Mouse (Mus musculus): ENCODE data around the gene Gm7879.
"Not testable (repeated sequence)": the region's sequence is repeated elsewhere in the genome, so short reads cannot be mapped to it uniquely, and the experiment has no call there.

Gene Gm7879

DNA sequence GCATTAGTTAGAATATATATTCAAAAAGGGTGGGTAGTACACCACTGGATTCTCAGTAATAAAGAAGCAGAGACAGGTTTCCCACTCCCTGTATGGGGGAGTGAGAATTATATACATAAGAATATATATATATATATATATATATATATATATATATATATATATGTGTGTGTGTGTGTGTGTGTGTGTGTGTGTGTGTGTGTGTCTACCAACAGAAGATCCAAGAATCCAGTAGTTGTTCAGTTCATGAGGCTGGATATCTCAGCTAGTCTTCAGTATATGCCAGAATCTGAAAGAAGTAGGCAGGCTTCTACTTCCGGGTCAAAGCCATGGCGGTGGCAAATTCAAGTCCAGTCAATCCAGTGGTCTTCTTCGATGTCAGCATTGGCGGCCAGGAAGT is at the start of gene Gm7879:
Gene Gm7879, plus strand, starts transcription at position 301 of the 400 bp plus-strand sequence.
- not testable (repeated sequence) for DNase-seq

DNA sequence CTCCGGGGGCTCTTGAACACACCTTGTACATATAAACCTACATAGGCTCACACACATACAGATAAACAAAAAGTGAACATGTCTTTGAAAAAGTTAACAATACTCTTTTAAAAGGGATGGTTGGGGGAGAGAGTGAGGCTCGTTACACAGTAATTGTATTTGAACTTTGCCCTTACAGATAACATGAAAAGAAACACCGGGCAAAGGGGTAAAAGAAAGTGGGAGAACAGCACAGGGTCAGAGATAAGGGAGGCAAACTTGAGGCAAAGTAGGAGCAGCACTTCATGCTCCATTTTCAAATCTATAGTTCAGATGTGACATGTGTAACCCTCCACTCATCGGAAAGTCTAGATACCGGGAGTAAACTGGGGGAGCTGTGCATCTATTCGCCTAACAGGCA is 49.3 kb upstream of the Gm7879 start:
- no peak for DNase-seq

DNA sequence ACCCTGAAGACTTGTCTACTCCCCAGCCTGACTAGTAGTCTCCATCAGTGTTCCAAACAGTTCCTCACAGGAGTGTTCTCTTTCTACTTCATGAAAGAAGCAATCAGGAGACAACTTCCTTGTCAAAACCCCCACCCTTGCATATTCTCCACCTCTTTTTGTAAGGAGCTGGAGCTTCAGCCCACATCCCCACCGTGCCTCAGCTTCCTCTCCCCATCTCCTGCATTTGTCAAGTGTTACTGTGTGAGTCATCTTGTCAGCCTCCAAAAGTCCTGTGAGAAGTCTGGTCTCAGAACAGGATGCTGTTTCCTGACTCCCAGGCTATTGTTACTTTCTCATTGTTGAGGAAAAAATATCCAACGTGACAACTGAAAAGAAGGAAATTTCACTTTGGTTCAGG is 47.6 kb upstream of the Gm7879 start:
- DNase-seq = no peak

DNA sequence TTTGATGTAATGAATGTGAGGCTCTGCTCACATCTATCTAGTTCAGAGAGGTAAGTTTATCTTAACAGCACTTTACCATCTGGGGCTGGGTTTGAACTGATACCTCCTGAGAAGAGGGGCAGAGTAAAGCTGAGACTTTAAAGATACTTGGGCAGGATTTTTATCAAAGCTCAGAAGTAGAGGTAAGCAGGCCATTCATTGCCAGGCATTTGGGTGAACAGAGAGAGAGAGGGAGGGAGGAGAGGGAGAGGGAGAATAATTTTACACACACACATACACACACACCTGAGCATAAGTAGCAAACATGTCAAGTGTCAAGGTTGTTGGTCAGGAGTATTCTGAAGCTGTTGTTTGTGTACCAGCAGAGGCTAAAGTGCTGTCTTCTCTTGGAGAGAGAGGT is 44.7 kb upstream of the Gm7879 start, which contains the start of gene Cd38:
Gene Cd38, plus strand, starts transcription at position 301 of the 400 bp plus-strand sequence.
- no peak for DNase-seq

DNA sequence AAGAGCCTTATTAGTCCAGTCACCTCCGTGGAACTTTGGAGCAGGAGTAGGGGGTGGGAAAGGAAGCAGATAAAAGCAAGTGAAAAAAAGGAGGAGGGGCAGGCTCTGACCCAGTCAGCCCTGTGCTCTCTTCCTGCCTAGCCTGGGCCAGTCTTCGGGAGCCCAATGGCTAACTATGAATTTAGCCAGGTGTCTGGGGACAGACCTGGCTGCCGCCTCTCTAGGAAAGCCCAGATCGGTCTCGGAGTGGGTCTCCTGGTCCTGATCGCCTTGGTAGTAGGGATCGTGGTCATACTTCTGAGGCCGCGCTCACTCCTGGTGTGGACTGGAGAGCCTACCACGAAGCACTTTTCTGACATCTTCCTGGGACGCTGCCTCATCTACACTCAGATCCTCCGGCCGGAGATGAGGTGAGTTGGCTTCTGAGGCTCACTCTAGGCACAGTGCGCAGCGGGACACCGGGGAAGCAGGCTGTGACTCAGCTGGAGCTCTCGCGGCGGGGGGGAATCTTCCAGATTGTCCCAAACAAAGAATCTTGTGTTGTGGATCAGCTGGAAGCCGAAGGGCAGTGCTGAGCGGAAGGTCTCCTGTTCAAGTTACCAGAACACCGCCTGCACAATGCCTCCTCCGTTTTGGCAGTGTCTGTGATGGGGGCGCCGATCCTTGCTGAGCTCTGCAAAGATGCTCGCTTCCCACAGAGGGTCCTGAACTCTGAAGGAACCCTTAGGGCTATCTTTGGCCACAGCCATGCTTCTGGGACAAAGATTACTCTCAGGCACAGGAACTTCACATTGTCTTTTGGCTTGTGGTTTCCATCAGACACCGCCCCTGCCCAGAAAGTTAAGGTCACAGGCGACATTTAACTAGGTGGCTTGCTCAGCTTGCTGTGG is 44.0 kb upstream of the Gm7879 start:
- DNase-seq = peak; percentile 9 to 11

DNA sequence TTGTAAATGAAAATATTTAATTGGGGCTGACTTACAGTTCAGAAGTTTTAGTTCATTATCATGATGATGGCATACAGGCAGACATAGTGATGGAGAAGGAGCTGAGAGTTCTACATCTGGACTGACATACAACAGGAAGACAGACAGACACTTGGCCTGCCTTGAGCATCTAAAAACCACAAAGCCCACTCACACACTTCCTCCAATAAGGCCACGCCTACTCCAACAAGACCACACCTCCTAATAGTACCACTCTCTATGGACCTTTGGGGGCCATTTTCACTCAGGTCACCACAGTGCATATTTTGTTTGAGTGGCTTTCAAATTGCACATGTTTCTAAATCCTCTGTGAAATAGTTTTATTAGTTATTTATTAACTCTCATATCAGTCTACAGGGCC is 41.1 kb upstream of the Gm7879 start:
- no peak for DNase-seq

DNA sequence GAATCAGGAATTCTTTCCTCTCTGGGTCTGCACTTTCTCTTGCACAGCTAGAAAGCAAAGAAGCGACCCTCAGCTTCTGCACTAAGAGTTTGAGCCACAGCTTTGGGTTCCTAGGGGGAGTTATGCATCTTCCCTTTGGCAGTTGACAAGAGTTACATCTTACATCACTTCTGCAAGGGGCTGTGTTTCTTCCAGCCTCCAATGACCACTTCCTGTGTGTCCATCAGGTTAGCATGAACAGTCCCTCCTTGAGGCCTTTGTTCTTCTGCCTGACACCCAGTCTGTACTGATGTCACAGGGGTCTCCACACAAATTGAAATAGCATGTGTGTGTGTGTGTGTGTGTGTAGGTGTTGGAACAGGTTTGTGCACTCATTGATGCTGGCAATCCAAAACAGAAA is 40.3 kb upstream of the Gm7879 start:
- DNase-seq = no peak

DNA sequence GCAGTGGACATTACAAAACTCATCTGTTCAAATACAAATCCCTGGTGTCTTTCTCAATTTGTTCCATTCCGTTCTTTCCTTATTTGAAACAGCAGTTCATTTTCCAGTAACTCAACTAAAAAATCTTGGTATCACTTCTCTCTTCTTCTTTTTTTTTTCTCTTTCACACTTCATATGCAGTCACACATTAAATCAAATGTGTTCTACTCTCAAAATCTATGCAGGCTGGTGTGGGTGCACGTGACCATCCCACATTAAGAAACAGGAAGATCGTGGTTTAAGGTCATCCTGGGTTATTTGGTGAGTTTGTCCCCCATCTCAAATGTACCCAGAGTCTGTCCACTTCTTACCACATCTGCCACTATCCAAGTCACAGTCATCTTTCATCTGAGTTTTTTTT is 30.9 kb upstream of the Gm7879 start:
- no peak for DNase-seq

DNA sequence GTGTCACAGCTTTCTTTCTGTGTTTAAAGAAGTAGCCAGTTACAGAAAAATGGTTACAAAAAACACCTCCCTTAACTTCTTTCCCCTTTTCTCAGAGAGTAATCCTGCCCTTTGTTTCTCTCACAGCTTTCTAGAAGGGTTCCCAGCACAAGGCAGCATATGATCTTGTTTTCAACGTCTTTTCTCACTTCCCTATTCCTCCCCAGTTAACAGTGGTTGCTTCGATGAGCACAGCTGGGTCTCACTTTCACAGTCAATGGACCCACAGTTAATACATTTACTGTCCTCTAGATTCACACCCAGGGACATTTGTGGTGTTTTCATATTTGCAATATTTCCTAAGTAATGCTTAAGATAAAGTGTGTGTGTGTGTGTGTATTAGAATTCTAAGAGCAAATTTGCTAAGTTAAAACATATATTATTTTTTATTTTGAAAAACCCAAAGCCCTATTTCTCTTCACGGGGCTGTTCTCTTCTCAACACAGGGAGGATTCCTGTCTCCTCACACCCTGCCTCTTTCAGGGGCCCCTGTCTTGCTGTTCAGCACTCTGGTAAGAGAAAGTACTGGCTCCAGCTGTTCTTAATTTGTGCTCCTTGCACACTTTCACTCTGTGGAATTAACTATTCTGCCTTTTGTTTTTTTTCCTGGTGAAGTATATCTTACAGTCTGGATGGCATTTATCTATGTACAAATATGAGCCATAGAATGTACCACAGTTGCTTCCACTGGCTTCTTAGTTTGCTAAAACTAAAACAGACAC is 27.7 kb upstream of the Gm7879 start:
- no peak for DNase-seq

DNA sequence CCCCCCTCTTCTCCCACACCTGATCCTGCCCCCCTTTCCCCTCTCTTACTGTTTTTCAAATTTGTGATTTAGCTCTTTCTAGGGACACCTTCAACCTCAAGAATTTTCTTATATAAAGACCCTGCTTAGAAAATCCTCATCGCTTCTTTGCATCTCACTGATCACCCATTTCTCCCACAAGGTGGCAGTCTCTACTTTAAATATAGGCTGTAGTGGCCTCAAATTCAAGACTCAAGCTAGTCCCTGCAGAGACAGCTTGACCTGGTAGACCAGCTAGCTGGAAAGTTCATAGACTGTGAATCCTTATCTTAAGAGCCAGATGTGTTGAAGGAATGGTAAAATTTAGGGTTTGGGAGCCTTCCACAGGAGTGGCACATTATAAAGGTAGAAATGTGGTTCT is 20.6 kb upstream of the Gm7879 start:
- no peak for DNase-seq

DNA sequence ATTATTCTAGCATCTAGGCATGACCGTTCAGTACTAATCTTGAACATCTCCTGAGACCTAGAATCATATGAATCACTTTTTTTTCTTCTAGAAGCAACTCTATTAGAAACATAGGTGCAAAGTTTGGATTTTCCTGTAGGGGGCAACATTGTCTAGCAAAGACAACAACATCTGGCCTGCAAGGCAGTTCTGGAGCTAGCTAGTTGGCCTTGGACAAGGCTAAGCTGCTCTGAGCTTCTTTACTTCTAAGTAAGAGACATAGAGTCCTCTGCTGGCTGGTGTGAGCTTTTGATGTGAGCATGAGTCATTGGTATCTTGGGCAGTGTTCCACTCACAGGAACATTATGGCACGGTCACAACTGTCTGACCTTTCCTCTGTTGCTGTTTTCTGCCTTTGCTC is 18.8 kb upstream of the Gm7879 start:
- DNase-seq = peak; percentile 6 to 8

DNA sequence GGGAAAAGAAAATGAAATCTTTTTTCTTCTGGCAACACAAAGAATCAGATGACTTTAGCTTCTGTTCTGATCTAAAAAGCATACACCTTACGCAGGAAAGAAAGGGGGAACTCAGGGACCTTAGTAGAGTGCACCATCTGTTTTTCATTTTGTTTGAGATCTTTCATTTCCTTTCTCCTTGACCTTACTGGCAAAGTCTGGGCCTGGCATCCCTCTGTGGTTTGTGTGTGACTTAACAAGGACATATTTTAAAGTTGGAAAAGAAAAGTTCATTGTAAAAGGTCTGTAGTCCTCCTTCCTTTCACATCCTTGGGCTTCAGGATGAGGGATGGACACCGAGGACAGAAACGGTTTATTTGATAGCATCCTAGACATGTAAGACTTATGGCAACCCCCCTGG is 17.0 kb upstream of the Gm7879 start:
- DNase-seq = no peak

DNA sequence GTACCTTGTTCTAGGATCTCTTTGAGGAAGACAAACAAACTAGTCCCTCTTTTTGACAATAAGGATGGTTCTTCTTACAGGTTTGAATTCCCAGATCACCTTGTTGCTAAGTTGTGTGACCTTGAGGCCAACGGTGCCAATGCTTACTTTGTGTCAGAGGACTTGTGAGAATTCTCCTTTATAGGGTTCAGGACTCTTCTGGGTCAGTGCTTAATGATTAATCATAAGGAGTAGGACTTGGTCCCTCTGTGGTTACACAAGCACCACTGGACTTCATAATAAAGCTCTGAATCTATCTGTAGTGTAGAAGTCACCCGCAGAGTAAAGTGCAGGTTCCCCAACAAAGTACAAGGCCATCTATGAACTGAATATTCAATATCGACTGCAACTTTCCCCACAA is 8.3 kb upstream of the Gm7879 start:
- no peak for DNase-seq

DNA sequence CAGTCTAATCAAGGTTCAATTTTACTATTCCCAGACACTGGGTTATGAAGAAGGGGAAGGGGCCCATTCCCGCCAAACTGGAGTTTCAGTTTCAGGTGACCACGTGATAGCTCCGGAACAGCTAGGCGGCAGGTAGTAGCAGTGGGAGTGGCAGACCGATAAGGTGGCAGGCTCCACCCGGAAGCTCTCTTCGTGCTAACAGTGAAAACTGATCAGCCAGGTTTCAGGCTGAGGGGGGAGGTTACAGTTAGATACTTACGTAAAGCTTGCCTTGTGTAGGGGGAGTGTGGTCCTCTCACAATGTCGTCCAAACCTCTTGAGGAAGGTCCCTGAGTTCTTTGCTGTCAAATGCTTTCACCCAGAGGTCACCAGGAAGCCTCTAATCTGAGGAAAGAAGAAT is 3.7 kb upstream of the Gm7879 start:
- no peak for DNase-seq

DNA sequence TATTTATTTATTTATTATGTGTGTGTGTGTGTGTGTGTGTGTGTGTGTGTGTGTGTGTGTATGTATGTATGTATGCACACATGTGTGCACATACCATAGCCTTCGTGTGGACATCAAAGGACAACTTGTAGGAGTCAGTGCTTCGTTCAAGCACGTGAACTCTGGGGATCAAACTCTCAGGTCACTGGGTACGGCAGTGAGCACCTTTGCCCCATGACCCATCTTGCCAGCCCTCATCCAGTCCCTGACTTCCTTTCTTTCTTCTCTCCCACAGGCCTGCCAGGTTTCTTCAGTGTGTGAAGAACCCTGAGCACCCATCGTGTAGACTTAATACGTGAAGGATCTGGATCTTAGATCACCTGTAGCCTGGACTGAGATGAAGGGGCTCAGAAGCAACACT is 2.9 kb upstream of the Gm7879 start:
- DNase-seq = no peak

DNA sequence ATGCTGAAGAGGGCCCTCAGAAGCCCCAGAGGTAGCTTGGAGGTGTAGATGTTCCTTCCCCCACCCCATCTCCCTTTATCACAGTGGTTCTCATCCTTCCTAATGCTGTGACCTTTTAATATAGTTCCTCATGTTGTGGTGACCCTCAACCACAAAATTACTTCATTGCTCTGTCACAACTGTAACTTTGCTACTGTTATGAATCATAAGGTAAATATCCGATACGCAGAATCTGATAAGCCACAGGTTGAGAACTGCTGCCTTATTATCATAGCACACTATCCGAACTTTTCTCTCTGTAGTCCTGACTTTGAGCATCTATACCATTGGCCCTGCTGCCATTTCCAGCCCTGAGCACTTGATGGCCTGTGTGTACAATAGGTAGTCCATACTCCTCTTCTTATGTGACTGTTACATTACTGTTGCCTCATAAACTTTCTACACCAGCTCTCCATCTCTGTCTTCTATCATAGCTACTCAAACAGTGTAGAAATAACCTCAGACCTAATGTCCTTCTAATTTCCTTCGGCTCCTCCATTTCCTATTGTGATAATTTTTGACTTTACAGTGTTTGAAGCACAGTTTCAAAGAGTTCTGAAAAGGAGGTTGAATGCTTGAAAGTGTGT is 2.4 kb downstream of the Gm7879 start:
- no peak for DNase-seq

DNA sequence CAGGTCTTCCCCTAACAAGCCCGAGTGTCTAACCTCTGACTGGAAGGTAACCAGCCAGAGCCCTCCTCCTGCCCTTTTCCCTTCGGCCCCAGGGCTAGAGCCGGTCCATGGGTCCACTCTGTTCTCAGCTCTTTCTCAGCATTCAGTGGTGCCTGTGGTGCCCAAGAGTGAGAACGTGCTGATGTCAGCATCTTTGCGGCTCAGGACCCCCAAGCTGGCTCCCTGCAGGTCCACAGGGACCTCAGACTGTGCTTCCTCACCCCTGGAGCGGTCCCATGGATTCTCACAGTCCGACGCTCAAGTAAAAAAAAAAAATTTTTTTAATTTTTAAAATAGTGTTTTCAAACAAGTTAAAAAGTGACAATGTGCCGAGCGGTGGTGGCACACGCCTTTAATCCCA is 8.9 kb downstream of the Gm7879 start:
- no peak for DNase-seq

DNA sequence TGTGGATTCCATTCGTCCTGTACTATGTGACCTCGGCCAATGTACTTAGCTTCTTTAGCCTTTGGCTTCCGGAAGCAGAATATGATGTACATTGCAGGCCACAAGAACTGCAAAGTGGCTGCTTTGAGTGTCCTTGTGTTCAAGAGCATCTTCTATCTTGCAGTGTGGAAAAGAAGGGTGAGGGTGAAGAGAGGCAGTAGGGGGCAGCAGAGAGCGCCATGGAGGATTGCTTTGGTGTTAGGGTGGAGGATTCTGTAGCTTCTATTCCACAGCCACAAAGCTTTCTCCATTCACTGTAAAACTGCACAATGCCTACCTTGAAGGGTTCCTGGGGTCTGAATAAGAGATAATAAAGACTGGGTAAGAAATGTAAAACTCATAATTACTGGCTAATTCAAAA is 11.0 kb downstream of the Gm7879 start:
- DNase-seq = peak; percentile 68 to 79

DNA sequence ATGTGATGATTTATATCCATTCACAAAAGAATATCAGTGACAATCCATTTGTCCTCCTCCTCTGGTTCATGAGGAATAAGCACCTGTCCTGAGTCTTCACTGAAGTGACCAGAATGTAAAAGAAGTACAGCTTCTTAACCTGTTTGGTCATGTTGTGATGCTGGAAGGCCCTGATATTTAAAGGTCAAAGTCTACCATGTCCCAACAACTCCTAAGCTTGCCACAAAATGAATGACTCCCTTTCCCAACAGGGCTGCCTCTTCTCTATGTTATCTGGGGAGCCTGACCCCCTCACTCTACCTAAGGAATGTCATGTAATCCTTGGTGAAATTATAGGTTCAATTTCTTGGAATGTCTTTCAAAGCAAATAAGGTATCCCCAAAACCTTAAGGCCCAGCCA is 14.8 kb downstream of the Gm7879 start:
- no peak for DNase-seq

DNA sequence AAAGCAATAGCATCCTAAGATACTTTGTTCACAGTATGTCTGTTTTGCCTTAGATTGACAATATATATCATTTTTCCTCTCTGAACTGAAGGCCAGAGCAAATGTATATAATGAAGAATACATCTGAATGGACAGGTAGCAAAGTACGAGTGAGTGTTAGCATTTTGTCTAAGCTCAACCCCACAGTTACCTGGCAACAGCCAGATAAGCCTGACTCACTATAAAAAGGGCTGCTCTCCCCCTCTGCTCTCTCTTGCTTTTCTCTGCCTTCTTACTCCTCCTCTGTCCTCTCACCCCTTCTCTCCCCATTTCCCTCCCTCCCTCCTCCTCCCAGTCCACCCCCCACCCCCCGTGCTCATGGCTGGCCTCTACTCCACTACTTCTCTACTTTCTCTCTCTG is 20.3 kb downstream of the Gm7879 start:
- no peak for DNase-seq

DNA sequence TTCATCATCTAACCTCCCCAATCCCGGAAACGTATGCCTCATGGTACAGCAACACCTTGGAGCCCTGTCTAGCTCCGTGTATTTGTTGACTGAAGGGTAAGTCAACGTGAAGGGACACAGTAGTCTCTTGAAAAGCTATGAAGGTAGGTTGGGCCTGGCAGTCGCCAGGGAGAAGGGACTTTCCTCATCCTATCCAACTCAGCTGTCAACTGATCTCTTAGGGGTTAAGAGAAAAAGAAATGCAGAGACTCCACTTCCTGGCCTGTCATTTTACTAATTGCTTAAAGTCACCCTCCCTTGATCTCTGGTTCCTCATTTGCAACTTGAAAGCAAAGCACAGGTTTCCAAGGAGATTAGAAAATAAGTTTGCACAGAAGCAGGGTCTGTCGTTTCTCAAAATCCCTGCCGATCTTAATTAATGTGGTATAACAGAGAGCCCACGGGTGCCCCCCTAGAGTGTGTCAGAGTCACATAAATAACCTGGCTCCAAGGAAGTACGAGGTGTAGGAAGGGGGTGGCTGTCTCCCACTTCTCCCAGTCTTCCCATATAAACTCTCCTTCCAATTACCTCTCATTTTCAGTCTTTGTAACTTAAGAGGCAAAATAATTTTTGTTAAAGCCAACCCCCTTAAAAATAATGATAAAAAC is 34.5 kb downstream of the Gm7879 start:
- DNase-seq = peak in 1 of 2 experiments; percentile 8

DNA sequence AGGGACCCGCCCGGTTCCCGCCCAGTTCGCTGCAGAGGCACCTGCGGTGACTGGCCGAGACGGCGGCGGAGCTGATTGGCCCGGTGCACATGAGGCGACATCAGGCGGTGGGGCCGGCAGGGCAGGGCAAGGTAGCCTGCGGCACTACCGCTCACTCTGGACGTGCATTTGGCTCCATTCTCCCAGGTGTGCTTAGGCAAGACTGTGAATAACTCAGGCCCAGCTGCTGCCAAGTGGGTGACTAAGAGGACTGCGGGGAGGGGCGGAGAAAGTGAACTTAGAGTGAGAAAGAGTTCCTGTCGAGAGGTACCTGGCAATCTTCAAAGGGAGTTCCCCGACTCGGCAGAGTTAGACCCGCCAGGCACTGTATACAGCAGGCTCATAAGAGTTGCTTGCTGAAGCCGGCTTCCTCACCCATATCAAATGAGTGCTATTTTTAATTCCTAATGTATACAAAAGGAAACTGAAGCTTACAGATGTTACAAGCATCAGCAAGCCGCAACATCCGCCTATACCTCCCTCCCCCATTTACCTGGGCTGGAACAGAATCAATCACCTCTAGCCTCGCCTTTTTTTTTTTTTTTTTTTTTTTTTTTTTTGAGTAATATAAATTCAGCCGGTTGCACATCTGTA is 35.3 kb downstream of the Gm7879 start:
- peak; percentile 77 to 81 for DNase-seq

Measured in thymus, postnatal 36 days (tissue).